Mouse (Mus musculus) megakaryocyte, embryonic 14.5 days (primary cell): ENCODE results near the gene Plekha5.

Source experiments
- FLI1 ChIP-seq: IDR thresholded peaks from 2 replicates; pipeline ENCODE4 v1.6.1; 2012; ENCODE audit warnings: low read length, inconsistent platforms, mixed read lengths
- GATA1 ChIP-seq: IDR thresholded peaks from 3 replicates; pipeline ENCODE4 v1.6.1; 2012; ENCODE audit warnings: mixed read lengths, low read length, inconsistent platforms, borderline replicate concordance

DNA sequence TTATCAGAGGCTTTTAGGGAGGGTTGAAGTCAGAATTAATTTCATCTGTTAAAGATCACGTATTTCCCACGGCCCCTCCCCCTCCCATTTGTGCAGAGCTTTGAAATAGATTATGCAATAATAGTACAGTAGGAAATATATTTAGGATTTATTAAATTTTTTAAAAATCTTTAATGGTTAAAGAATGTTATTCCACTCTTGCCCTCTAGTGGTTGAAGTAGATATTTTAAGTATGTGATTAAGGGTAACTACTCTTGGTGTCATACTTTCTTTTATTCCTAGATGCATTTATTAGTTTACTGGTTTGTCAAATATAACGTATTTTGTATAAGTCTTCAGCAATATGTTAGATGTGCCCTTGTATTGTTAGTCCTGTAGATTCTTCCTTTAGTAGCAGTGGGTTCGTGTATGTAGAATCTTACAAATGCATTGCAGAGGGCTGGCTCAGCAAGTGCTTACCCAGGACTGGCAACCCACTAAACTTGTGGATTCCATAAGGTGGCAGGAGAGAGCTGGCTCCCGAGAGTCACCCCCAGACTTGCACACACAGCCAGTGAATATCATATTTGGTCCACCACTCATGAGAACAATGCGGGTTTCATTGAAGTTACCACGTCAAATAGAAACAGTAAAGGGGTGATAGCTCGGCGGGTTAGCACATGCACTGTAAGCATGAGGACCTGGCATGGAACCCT lies 51.7 kb downstream of the Plekha5 start:
- TF ChIP-seq GATA1: no peak
- TF ChIP-seq FLI1: no peak
